Mouse (Mus musculus) small intestine, adult 2 months (tissue): ENCODE data around the gene Ptrh2.
"Not testable (repeated sequence)": the region's sequence is repeated elsewhere in the genome, so short reads cannot be mapped to it uniquely, and the experiment has no call there.

ENCODE experiments used
- CTCF ChIP-seq: fragments of 200-500 bp; IDR thresholded peaks from 2 replicates; pipeline ENCODE4 v1.5.1; 2012; ENCODE audit warnings: low read depth, mild to moderate bottlenecking, control low read depth, inconsistent platforms, low read length, moderate library complexity, mixed read lengths; ENCODE audit not compliant: insufficient replicate concordance, insufficient read length; ENCODE audit errors: extremely low read depth
- POLR2A ChIP-seq: fragments of 200-500 bp; IDR thresholded peaks from 2 replicates; pipeline ENCODE4 v1.6.1; 2012; ENCODE audit warnings: low read depth, mild to moderate bottlenecking, control low read depth, inconsistent platforms, low read length, moderate library complexity

GRCm38 (mm10) chr11:86738308-86738707 lies 54.5 kb downstream of the Ptrh2 start:
- not testable (repeated sequence) for TF ChIP-seq POLR2A, CTCF
